Comparison of ENCODE assay signal across 9 mouse cellular contexts in the genomic region with DNA sequence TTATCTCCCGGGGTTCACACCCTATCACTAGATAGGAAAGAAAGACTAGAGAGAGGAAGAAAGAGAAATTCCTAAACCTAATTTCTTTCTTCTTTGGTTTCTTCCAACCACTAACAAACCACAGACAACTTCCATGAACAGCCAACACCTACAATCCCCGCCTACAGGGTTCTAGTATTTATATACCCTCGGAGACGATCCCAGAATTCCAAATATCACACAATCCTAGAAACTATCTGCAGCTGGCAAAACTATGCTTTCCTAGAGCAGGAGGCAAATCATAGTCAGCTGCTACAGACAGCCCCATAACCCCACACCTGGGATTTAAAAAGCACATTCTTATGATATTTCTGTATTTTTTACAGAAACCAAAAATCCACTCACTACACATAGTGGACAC. TPM values are rescaled to one million over a fixed set of nuclear protein-coding genes. Genes with fewer than 3 reads are reported as not detected.
DNase-seq lines count a peak whose midpoint lies in the region; ATAC-seq and TF ChIP-seq lines count a peak whose summit lies in the region.
"Had no signal": no experiment of that assay in that cellular context is flagged by ENCODE, and none has a peak within 500 bp of the region (broad histone marks: within the 10 kb centered on the region; RNA-seq: fewer than 3 reads in every experiment).

No protein-coding gene starts in this region.

- H3K9me3 ChIP-seq in liver, embryonic 16.5 days (replicated peaks; ENCODE audit: control insufficient read depth, low read length): no peaks in the 10 kb centered on the region

- peaks cover 2% of the 10 kb centered on the region; the same call in 1 of the 2 replicates for H3K4me1 ChIP-seq in testis, adult 2 months (ENCODE audit: control insufficient read depth, insufficient read depth, low read length)
- H3K4me1 ChIP-seq in liver, embryonic 16.5 days (ENCODE audit: control insufficient read depth, low read depth, low read length): peaks cover 23% of the 10 kb centered on the region

- H3K4me3 ChIP-seq in testis, adult 2 months (ENCODE audit: control insufficient read depth, low read depth, low read length): peak overlapping the region; percentile 33; the same call in 1 of the 2 replicates
- H3K4me3 ChIP-seq in liver, embryonic 16.5 days (ENCODE audit: low read depth, low read length): peak overlapping the region; percentile 26

- DNase-seq in frontal cortex, postnatal 25 days (ENCODE audit: low spot score in 2 of 2): no peak
- DNase-seq in testis, postnatal 10 days (ENCODE audit: low spot score): no peak
- DNase-seq in ovary, postnatal 10 days (ENCODE audit: low spot score): no peak
- no peak for DNase-seq in spleen, postnatal 4 days (ENCODE audit: low spot score in 2 of 2)
- DNase-seq in embryo, embryonic 9.5 days (ENCODE audit: extremely low spot score): no peak
- DNase-seq: thymus, postnatal 4 days had no signal

- TF ChIP-seq CTCF in testis, adult 2 months (IDR thresholded peaks at IDR 0.05; ENCODE audit: control insufficient read depth, insufficient read depth, insufficient replicate concordance, low read depth, low read length): no peak

- peak; percentile 24; the same call in 1 of the 2 replicates for ATAC-seq in frontal cortex, adult (ENCODE audit: low TSS enrichment)
- ATAC-seq in liver, embryonic 16.5 days (ENCODE audit: low read depth): no peak

- H3K36me3 ChIP-seq in testis, adult 2 months (ENCODE audit: control insufficient read depth, insufficient read depth, low read length): peaks cover 2% of the 10 kb centered on the region
- H3K36me3 ChIP-seq in liver, embryonic 16.5 days (ENCODE audit: control insufficient read depth, insufficient read depth): peaks cover 5% of the 10 kb centered on the region

- H3K27ac ChIP-seq in testis, adult 2 months (ENCODE audit: control insufficient read depth, insufficient read depth, low read depth, low read length): peak overlapping the region; percentile 13; the same call in 1 of the 2 replicates
- H3K27ac ChIP-seq in liver, embryonic 16.5 days (ENCODE audit: low read length): no peak overlapping the region

- no peaks in the 10 kb centered on the region for H3K27me3 ChIP-seq in testis, adult 2 months (ENCODE audit: control insufficient read depth, insufficient read depth, low read length)
- H3K27me3 ChIP-seq in liver, embryonic 16.5 days (ENCODE audit: control insufficient read depth, insufficient read depth, low read depth, low read length): no peaks in the 10 kb centered on the region

- H3K9ac ChIP-seq in liver, embryonic 16.5 days (ENCODE audit: low read depth, low read length): no peak overlapping the region

- peak overlapping the region; percentile 84 for H3K4me2 ChIP-seq in liver, embryonic 16.5 days (ENCODE audit: low read depth, low read length)

- 51% methylated on average over 4 of the region's 4 CpGs for WGBS in liver, embryonic 16.5 days (ENCODE audit: insufficient replicate concordance)

- no peak for TF ChIP-seq POLR2A in testis, adult 2 months (IDR thresholded peaks at IDR 0.05; ENCODE audit: control insufficient read depth, low read depth, low read length)

RNA-seq across cellular contexts. Expression of gene Pspc1, which starts 2.7 kb away (rescaled TPM):
- polyA plus RNA-seq in testis, adult 2 months (2012; rRNA removed): 16.5 and 17.9 TPM in 2 replicates
- 9.3 and 10.1 TPM in 2 replicates for polyA plus RNA-seq in liver, embryonic 16.5 days (2015; fragmentation: Nextera tagmentation; extraction: Ambion mirVana)

RNA-seq across cellular contexts. Expression of gene Zmym5, which starts 36.1 kb away (rescaled TPM):
- 6.8 and 7.9 TPM in 2 replicates for polyA plus RNA-seq in testis, adult 2 months (2012; rRNA removed)
- polyA plus RNA-seq in liver, embryonic 16.5 days (2015; fragmentation: Nextera tagmentation; extraction: Ambion mirVana): 8.6 and 9.1 TPM in 2 replicates
